Mouse (Mus musculus) embryonic facial prominence, embryonic 11.5 days (tissue): ENCODE data around the gene Brd3. TPM values are rescaled to one million over a fixed set of nuclear protein-coding genes. Genes with fewer than 3 reads are reported as not detected.
A peak's percentile ranks its signal among the peaks of the same experiment; 100 is the strongest.
"Not testable (repeated sequence)": the region's sequence is repeated elsewhere in the genome, so short reads cannot be mapped to it uniquely, and the experiment has no call there.

Experiments
- ATAC-seq: fragments of 200-750 bp; cut with Nextera tagmentation; replicated peaks from 2 replicates; pipeline ENCODE4 v1.8.0; 2017; ENCODE audit warnings: low read depth; ENCODE audit not compliant: insufficient number of reproducible peaks, low FRiP score, low TSS enrichment
- DNase-seq: peaks from one replicate; pipeline ENCODE4 v3.0.0-alpha.2; 2015; ENCODE audit warnings: low spot score
- H3K27ac ChIP-seq: fragments of 300-500 bp; sonication (generic); replicated peaks from 2 replicates; pipeline ENCODE4 v1.5.1; 2014; ENCODE audit warnings: mild to moderate bottlenecking, low read depth, low read length, control low read depth
- H3K27me3 ChIP-seq: fragments of 300-500 bp; sonication (generic); 2 replicates; pipeline ENCODE4 v1.6.1; 2014; ENCODE audit warnings: mild to moderate bottlenecking, low read length, moderate library complexity, mixed read lengths; ENCODE audit not compliant: control insufficient read depth, insufficient read depth
- H3K36me3 ChIP-seq: fragments of 300-500 bp; sonication (generic); replicated peaks from 2 replicates; pipeline ENCODE4 v1.6.1; 2014; ENCODE audit warnings: low read depth, mild to moderate bottlenecking, low read length, moderate library complexity, mixed read lengths; ENCODE audit not compliant: control insufficient read depth, insufficient read depth
- H3K4me1 ChIP-seq: fragments of 300-500 bp; sonication (generic); 2 replicates; pipeline ENCODE4 v1.6.1; 2014; ENCODE audit warnings: low read length, mixed read lengths; ENCODE audit not compliant: control insufficient read depth, insufficient read depth
- H3K4me2 ChIP-seq: fragments of 300-500 bp; sonication (generic); 2 replicates; pipeline ENCODE4 v1.6.1; 2014; ENCODE audit warnings: low read depth, mild to moderate bottlenecking, control low read depth, low read length, moderate library complexity
- H3K4me3 ChIP-seq: fragments of 300-500 bp; sonication (generic); 2 replicates; pipeline ENCODE4 v1.5.1; 2014; ENCODE audit warnings: low read depth, low read length, control low read depth
- H3K9ac ChIP-seq: fragments of 300-500 bp; sonication (generic); replicated peaks from 2 replicates; pipeline ENCODE4 v1.6.1; 2014; ENCODE audit warnings: mild to moderate bottlenecking, control low read depth, low read length
- H3K9me3 ChIP-seq: fragments of 300-500 bp; sonication (generic); replicated peaks from 2 replicates; pipeline ENCODE4 v1.6.1; 2016; ENCODE audit warnings: mild to moderate bottlenecking, low read length, inconsistent platforms, mixed read lengths; ENCODE audit not compliant: control insufficient read depth
- WGBS: fragments of 180-500 bp; shearing (Covaris S2); extraction: QIAGEN DNeasy Blood & Tissue Kit; methylation state at CpG from one replicate; pipeline ENCODE4 v1.1.7; 2014; 5-methylcytosine and 5-hydroxymethylcytosine counted together
- polyA plus RNA-seq: library from polyadenylated mRNA; unstranded; fragments of >200 nt; fragmentation: Nextera tagmentation; extraction: Ambion mirVana; gene quantifications from 2 replicates; pipeline ENCODE4 v1.2.1, GENCODE M21; 2014

The Brd3 gene
- polyA plus RNA-seq = 192 and 207 TPM in 2 replicates

DNA sequence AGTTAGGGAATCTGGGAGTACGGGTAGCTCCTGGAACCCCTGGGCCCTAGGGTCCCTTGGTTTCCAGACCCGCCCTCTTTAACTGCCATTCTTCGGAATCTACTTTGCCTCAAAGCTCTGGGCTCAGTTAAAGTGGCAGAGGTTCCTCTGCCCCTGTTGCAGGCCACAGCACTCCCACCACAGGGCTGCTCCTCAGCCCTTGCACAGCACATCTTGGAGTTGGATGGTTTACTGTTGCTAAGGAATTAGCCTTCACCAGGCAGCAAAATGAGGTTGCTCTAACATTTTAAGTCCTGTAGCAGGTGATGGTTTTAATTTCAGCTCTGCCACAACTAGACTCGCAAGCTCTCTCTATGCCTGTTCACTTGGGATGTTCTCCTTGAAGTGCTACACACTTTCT lies at the start of gene Brd3:
Gene Brd3 (minus strand): TSS at position 101 of the 400 bp plus-strand sequence.
- no peaks in the 10 kb centered on the region for H3K27me3 ChIP-seq
- DNase-seq = no peak
- 0 out of 2 replicates have a peak, but pooled peaks cover 3% of the 10 kb centered on the region for H3K4me1 ChIP-seq
- no peaks in the 10 kb centered on the region for H3K9me3 ChIP-seq
- no peak within 1 kb of the TSS for H3K27ac ChIP-seq
- H3K9ac ChIP-seq = no peak within 1 kb of the TSS
- ATAC-seq = no peak
- 69% methylated on average over 4 of the region's 4 CpGs for WGBS
- no peak within 1 kb of the TSS for H3K4me3 ChIP-seq
- H3K36me3 ChIP-seq = no peaks in the 10 kb centered on the region
- no peak within 1 kb of the TSS for H3K4me2 ChIP-seq

DNA sequence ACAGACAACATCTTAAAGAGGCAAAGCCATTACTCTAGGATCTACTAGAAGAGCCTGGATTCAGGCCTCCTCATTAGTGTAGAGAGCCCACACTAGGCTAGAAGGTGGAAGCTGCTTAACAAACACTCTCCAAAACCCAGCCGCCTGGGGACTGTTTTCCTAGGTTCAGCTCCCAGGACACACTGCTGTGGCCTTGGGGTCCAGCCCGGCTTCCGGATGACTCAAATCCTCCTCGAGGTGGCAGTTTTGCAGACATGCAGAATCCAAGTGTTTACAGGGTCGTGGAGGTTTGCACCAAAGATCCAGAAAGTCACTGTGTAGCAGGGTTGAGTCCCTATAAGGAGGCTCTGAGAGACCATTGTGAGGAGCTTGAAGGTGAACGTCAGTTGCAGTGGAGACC lies 49.5 kb upstream of the Brd3 start:
- Histone ChIP-seq H3K9ac (no peak overlapping the region), H3K4me1 (no peaks in the 10 kb centered on the region), H3K4me3 (no peak overlapping the region), H3K27ac (no peak overlapping the region), H3K36me3 (no peaks in the 10 kb centered on the region), H3K9me3 (no peaks in the 10 kb centered on the region), H3K4me2 (no peak overlapping the region), H3K27me3 (no peaks in the 10 kb centered on the region)
- ATAC-seq (no peak), DNase-seq (no peak)
- WGBS = 86% methylated on average over 6 of the region's 6 CpGs

DNA sequence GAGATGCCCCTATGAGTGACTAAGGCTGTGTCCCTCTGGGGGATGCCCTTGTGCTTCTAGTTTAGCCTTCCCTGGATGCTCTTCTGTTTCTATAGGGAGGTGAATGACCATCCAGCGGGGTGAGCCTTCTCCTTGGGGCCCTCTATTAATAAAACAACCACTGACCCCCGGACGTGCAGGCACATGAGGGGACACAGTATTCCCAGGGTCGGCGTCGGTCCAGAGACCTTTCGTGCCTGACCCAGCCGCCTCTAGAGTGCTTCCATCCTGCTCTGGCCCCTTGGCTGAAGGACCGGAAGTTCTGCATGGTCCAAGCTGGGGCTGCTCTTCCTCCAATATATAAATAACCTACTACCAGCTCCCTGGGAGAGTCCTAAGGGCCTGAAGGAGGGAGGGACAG lies 46.8 kb upstream of the Brd3 start:
- H3K9ac ChIP-seq = no peak overlapping the region
- no peak for ATAC-seq
- no peak overlapping the region for H3K4me3 ChIP-seq
- no peak overlapping the region for H3K4me2 ChIP-seq
- no peaks in the 10 kb centered on the region for H3K9me3 ChIP-seq
- H3K27ac ChIP-seq = no peak overlapping the region
- no peak for DNase-seq
- 83% methylated on average over 9 of the region's 9 CpGs for WGBS
- no peaks in the 10 kb centered on the region for H3K4me1 ChIP-seq
- no peaks in the 10 kb centered on the region for H3K36me3 ChIP-seq
- H3K27me3 ChIP-seq = no peaks in the 10 kb centered on the region

DNA sequence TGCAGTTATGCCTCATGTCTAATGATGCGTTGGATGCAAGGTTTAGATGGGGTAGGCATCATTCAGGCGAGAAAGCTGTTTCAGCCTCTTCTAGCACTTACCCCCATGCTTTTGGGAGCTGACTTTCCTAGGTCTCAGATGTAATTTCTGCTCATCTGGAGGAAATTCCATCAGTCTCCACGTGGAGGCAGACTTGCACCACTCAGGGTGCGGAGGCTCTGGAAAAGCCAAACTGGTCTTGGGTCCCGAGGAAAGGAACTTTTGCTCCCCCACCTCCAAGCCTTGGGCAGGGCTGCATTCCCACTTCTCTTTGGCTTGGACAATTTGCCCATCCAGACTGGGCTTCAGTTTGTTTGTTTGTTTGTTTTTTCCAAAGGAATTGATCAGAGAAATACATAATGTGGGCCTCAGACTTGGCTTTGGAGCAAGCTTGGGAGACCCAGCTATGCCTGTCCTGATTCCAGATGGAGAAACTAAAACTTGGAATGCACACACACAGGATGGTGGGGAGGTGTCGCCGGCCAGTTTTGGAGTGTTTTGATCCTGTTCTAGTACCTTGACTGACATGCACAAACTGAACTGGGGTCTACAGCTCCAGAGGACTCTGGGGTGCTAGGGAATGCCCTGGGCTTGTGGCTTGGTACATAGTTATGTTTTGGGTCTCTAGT lies 45.3 kb upstream of the Brd3 start:
- H3K4me3 ChIP-seq = no peak overlapping the region
- no peaks in the 10 kb centered on the region for H3K4me1 ChIP-seq
- 22% methylated on average over 7 of the region's 7 CpGs for WGBS
- H3K9me3 ChIP-seq = no peaks in the 10 kb centered on the region
- peak; percentile 86 for DNase-seq
- H3K9ac ChIP-seq = no peak overlapping the region
- H3K4me2 ChIP-seq = no peak overlapping the region
- no peak for ATAC-seq
- no peaks in the 10 kb centered on the region for H3K36me3 ChIP-seq
- no peaks in the 10 kb centered on the region for H3K27me3 ChIP-seq
- no peak overlapping the region for H3K27ac ChIP-seq

DNA sequence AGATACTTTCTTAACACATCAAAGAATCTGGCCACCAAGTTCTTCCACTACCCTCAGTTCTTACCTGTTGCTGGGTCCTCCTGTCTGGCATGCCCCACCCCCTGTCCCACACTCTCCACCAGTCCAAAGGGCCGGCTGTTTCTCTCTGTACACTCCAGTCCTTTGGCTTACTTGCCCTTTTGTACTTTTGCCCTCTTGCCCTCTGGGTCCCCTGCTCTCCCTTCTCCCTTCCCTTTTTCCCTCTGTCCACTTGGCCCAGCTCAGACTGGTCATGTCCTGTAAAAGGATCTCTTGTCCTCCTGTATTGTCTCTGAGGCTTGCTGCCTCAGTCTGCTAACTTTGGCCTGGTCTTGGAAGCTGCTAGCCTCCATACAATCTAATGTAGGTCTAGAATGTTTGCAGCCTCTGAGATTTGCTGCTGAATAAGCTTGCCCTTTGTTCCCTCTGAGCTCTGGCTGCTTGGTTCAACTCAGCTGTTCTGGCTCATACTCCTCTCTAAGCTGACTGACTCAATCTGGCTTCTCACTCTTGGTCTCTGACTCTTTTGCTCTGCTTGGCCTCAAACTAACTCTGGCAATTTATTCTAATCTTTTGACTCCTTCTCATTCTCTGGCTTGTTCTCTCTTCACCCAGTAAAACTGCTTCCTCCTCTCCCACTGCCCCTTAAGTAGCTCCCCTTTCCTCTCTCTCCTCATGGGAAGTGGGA lies 41.4 kb upstream of the Brd3 start:
- Histone ChIP-seq H3K9ac (no peak overlapping the region), H3K9me3 (no peaks in the 10 kb centered on the region), H3K27ac (no peak overlapping the region), H3K27me3 (no peaks in the 10 kb centered on the region), H3K4me2 (no peak overlapping the region), H3K36me3 (no peaks in the 10 kb centered on the region), H3K4me1 (no peaks in the 10 kb centered on the region), H3K4me3 (no peak overlapping the region)
- DNase-seq = no peak
- no peak for ATAC-seq
- 50% methylated on average over 1 of the region's 1 CpGs for WGBS

- H3K4me1 ChIP-seq = no peaks in the 10 kb centered on the region
- H3K9ac ChIP-seq = no peak overlapping the region
- H3K36me3 ChIP-seq = no peaks in the 10 kb centered on the region
- H3K27me3 ChIP-seq = no peaks in the 10 kb centered on the region
- DNase-seq = no peak
- ATAC-seq = no peak
- no peak overlapping the region for H3K4me2 ChIP-seq
- H3K4me3 ChIP-seq = no peak overlapping the region
- WGBS = 89% methylated on average over 2 of the region's 2 CpGs
- H3K27ac ChIP-seq = no peak overlapping the region
- H3K9me3 ChIP-seq = no peaks in the 10 kb centered on the region
Measured at GRCm38 (mm10) chr2:27547986-27548385, 40.5 kb upstream of the Brd3 start.

DNA sequence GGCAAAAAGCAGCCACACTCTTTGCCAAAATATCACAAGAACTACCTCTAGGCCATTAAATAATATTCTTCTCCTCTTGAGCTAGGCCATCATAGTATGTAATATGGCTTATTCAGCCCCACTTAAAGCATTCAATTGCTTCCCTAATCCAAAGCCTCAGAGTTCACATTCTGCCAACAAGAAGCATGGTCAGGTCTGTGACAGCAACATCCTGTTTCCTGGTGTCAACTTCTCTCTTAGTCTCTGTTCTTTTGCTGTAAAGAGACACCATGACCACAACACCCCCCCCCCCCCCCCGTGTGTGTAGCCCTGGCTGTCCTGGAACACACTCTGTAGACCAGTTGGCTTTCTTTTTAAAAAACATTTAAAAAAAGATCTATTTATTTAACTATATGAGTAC lies 39.9 kb upstream of the Brd3 start:
- H3K27ac ChIP-seq = no peak overlapping the region
- no peaks in the 10 kb centered on the region for H3K36me3 ChIP-seq
- WGBS = no CpG with 5 or more reads among the region's 1 CpGs
- no peak overlapping the region for H3K4me2 ChIP-seq
- ATAC-seq (no peak), DNase-seq (no peak)
- H3K27me3 ChIP-seq = no peaks in the 10 kb centered on the region
- no peaks in the 10 kb centered on the region for H3K4me1 ChIP-seq
- H3K4me3 ChIP-seq = no peak overlapping the region
- no peak overlapping the region for H3K9ac ChIP-seq
- H3K9me3 ChIP-seq = no peaks in the 10 kb centered on the region

DNA sequence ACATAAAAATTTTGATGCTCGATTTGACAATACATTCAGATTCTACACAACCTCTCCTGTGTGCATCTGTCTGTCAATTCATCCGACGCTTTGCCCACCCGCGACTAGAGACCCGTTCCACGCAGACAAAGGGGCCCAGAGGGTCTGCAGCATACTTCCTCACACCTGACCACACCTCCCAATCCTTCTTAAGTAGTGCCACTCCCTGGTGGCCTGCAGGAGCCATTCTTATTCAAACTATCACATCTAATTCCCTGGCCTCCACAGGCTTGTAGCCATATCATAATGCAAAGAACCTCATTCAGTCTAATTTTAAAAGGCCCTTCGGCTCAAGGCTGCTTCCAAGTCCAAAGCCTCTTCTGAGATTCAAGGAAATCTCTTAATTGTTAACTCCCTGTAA lies 38.6 kb upstream of the Brd3 start:
- H3K36me3 ChIP-seq = not testable (repeated sequence)
- 97% methylated on average over 8 of the region's 8 CpGs for WGBS

More for the DNA sequence above, 38.6 kb upstream of the Brd3 start:
- H3K9me3 ChIP-seq, H3K4me2 ChIP-seq, H3K4me1 ChIP-seq, H3K4me3 ChIP-seq, H3K27ac ChIP-seq, H3K27me3 ChIP-seq, ATAC-seq, H3K9ac ChIP-seq, DNase-seq: not testable (repeated sequence)
